Mouse (Mus musculus): ENCODE measurements around the gene Ggn.
"Not testable (repeated sequence)": the region's sequence is repeated elsewhere in the genome, so short reads cannot be mapped to it uniquely, and the experiment has no call there.

Gene Ggn

GRCm38 (mm10) chr7:29170066-29170754, at the start of gene Ggn, which contains the start of gene Spred3:
Ggn (plus strand) TSS chr7:29170210.
Spred3 (minus strand) TSS chr7:29170411.
- DNase-seq = peak; percentile 81 to 88

GRCm38 (mm10) chr7:29122821-29123220, 47.2 kb upstream of the Ggn start:
- no peak for DNase-seq

GRCm38 (mm10) chr7:29123531-29124358, 46.3 kb upstream of the Ggn start:
- no peak for DNase-seq

GRCm38 (mm10) chr7:29124970-29125369, 45.0 kb upstream of the Ggn start, which contains the start of gene Ryr1:
Ryr1 (minus strand) TSS chr7:29125179.
- peak; percentile 68 to 72 for DNase-seq

- DNase-seq = peak; percentile 52 to 80
These were observed 43.7 kb upstream of the Ggn start for GRCm38 (mm10) chr7:29126173-29126915.

GRCm38 (mm10) chr7:29128725-29129124, 41.3 kb upstream of the Ggn start:
- DNase-seq = peak in 1 of 2 experiments; percentile 24

- DNase-seq = no peak
These were observed 35.8 kb upstream of the Ggn start for GRCm38 (mm10) chr7:29134230-29134629.

GRCm38 (mm10) chr7:29134693-29135386, 35.2 kb upstream of the Ggn start, which contains the start of gene Rasgrp4:
Rasgrp4 (plus strand) TSS chr7:29134851.
- DNase-seq = peak; percentile 60 to 63

- DNase-seq = no peak
These were observed 32.6 kb upstream of the Ggn start for GRCm38 (mm10) chr7:29137429-29137828.

GRCm38 (mm10) chr7:29139237-29139636, 30.8 kb upstream of the Ggn start:
- DNase-seq = not testable (repeated sequence)

GRCm38 (mm10) chr7:29141416-29141815, 28.6 kb upstream of the Ggn start:
- DNase-seq = no peak

GRCm38 (mm10) chr7:29144006-29144405, 26.0 kb upstream of the Ggn start:
- no peak for DNase-seq

GRCm38 (mm10) chr7:29146625-29147367, 23.2 kb upstream of the Ggn start:
- DNase-seq = no peak

GRCm38 (mm10) chr7:29148771-29149170, 21.2 kb upstream of the Ggn start:
- no peak for DNase-seq

GRCm38 (mm10) chr7:29151486-29151885, 18.5 kb upstream of the Ggn start:
- DNase-seq = no peak

- DNase-seq = no peak
These were observed 15.8 kb upstream of the Ggn start for GRCm38 (mm10) chr7:29154018-29154720.

- DNase-seq = peak; percentile 92
These were observed 14.7 kb upstream of the Ggn start for GRCm38 (mm10) chr7:29155196-29155837.

- peak; percentile 90 for DNase-seq
These were observed 13.9 kb upstream of the Ggn start, which contains the start of gene Fam98c for GRCm38 (mm10) chr7:29155838-29156782. Fam98c (minus strand) TSS chr7:29156234.

GRCm38 (mm10) chr7:29158264-29158663, 11.7 kb upstream of the Ggn start:
- DNase-seq = no peak

Measured in lung, postnatal 4 days (tissue).